Mouse (Mus musculus): ENCODE data around the gene Dlx4.

The Dlx4 gene

GRCm38 (mm10) chr11:95142980-95143575 is 3.0 kb downstream of the Dlx4 start:
- DNase-seq (ENCODE audit: low spot score) = no peak

- no peak for DNase-seq (ENCODE audit: low spot score)
These were observed 3.8 kb downstream of the Dlx4 start for GRCm38 (mm10) chr11:95142258-95142657.

- no peak for DNase-seq (ENCODE audit: low spot score)
These were observed 6.2 kb downstream of the Dlx4 start for GRCm38 (mm10) chr11:95139871-95140270.

- no peak for DNase-seq (ENCODE audit: low spot score)
These were observed 8.8 kb downstream of the Dlx4 start for GRCm38 (mm10) chr11:95137281-95137680.

GRCm38 (mm10) chr11:95133321-95133720 is 12.7 kb downstream of the Dlx4 start:
- no peak for DNase-seq (ENCODE audit: low spot score)

- no peak for DNase-seq (ENCODE audit: low spot score)
These were observed 15.3 kb downstream of the Dlx4 start for GRCm38 (mm10) chr11:95130668-95131252.

- no peak for DNase-seq (ENCODE audit: low spot score)
These were observed 17.7 kb downstream of the Dlx4 start for GRCm38 (mm10) chr11:95128359-95128758.

GRCm38 (mm10) chr11:95126272-95127245 is 19.5 kb downstream of the Dlx4 start:
- DNase-seq (ENCODE audit: low spot score) = no peak

GRCm38 (mm10) chr11:95125366-95125948 is 20.6 kb downstream of the Dlx4 start:
- DNase-seq (ENCODE audit: low spot score) = no peak

- no peak for DNase-seq (ENCODE audit: low spot score)
These were observed 24.0 kb downstream of the Dlx4 start for GRCm38 (mm10) chr11:95122100-95122489.

GRCm38 (mm10) chr11:95121161-95122099 is 24.6 kb downstream of the Dlx4 start:
- DNase-seq (ENCODE audit: low spot score) = no peak

GRCm38 (mm10) chr11:95120633-95121020 is 25.4 kb downstream of the Dlx4 start:
- DNase-seq (ENCODE audit: low spot score) = no peak

GRCm38 (mm10) chr11:95119990-95120632 is 26.0 kb downstream of the Dlx4 start, which contains the start of gene Dlx3:
Dlx3 (plus strand) TSS chr11:95120119.
- no peak for DNase-seq (ENCODE audit: low spot score)

GRCm38 (mm10) chr11:95118505-95118904 is 27.6 kb downstream of the Dlx4 start:
- no peak for DNase-seq (ENCODE audit: low spot score)

GRCm38 (mm10) chr11:95117030-95117429 is 29.0 kb downstream of the Dlx4 start:
- no peak for DNase-seq (ENCODE audit: low spot score)

- no peak for DNase-seq (ENCODE audit: low spot score)
These were observed 36.0 kb downstream of the Dlx4 start for GRCm38 (mm10) chr11:95110081-95110480.

- DNase-seq (ENCODE audit: low spot score) = no peak
These were observed 37.1 kb downstream of the Dlx4 start for GRCm38 (mm10) chr11:95109000-95109399.

GRCm38 (mm10) chr11:95106440-95107236 is 39.4 kb downstream of the Dlx4 start:
- DNase-seq (ENCODE audit: low spot score) = no peak

- DNase-seq (ENCODE audit: low spot score) = peak; percentile 39
These were observed 40.7 kb downstream of the Dlx4 start for GRCm38 (mm10) chr11:95105274-95105874.

GRCm38 (mm10) chr11:95104266-95104665 is 41.8 kb downstream of the Dlx4 start:
- no peak for DNase-seq (ENCODE audit: low spot score)
